Mouse (Mus musculus) regulatory T cell (primary cell): ENCODE results near the gene Olfr45.
"Not testable (repeated sequence)": the region's sequence is repeated elsewhere in the genome, so short reads cannot be mapped to it uniquely, and the experiment has no call there.

Experiments used
- in situ Hi-C: fragments of 300-600 bp; cut with MboI, MseI; formaldehyde crosslinking; loops from one replicate; pipeline ENCODE4 v1.15.1; 2025; ENCODE audit warnings: high pct_unique_total_duplicates

Gene Olfr45

DNA sequence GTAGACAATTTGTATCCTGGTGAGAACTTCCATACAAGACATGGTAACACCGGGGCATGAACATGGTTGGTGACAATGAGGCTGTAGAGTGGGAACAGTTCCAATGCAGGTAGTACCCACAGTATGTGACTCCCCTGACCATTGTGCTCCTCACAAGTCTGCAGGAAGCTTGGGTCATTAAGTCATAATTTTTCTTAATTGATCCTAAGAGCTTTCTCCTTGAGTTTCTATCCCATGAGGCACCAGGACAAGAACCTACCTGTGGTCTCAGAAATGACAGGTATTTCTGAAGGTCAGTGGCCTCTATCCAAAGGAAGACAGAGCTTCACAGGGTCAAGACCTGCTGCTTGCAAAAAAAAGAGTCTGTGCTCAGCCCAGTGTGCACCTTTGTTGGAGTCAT, at the start of gene Olfr45:
Gene Olfr45 (plus strand): TSS at position 301 of the 400 bp plus-strand sequence.
- in situ Hi-C loops: no loop called here

- in situ Hi-C loops: no loop called here
Observed at GRCm38 (mm10) chr7:140646152-140646551, 35.6 kb upstream of the Olfr45 start, which contains the start of gene Olfr53. Gene Olfr53 (plus strand): TSS chr7:140646452.

- in situ Hi-C loops: no loop called here
Observed at GRCm38 (mm10) chr7:140659630-140660029, 22.1 kb upstream of the Olfr45 start, which contains the start of gene Olfr539. Gene Olfr539 (plus strand): TSS chr7:140659930.

GRCm38 (mm10) chr7:140670693-140671092, 11.1 kb upstream of the Olfr45 start:
- in situ Hi-C loops: not testable (repeated sequence)

DNA sequence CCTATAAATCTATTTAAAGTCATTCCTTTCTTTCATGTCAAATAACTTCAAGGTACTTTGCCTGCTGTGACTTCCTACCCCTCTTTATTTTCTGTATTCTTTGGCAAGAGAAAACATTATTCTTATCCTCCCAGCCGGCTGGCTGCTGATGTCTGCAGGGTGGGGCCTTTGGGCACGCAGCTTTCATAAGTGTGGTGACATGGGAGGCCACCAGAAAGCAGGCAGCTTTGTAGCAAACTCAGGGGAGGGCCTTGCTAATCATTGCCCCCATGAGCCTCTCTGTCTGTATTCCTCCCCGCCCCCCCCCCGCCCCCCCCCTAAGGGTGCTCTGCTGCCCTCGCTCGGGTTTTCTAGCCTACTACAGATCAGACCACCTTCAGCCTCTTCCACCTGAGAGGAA, 5.9 kb upstream of the Olfr45 start:
- in situ Hi-C loops: no loop called here

DNA sequence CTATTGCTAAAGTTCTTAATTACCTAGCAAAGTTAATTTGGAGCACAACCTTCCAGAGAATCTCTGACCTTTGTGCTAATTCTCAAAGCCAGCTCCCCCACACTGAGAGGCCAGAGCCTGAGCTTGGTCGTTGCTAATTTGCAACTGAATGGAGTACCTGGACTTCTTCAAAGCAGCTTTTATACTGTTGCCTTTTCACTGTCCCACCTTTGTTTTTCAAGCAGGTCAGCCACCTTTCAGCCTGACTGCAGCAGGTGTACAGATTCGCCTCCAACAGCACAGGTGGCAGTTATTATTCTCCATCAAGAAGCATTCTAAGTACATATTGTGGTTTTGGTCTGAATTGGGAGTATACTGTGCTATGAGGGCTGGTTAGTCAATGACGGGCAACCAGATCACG, 2.2 kb upstream of the Olfr45 start:
- in situ Hi-C loops: not testable (repeated sequence)

GRCm38 (mm10) chr7:140696967-140697366, 15.2 kb downstream of the Olfr45 start, which contains the start of gene Olfr541:
Gene Olfr541 (plus strand): TSS chr7:140697267.
- in situ Hi-C loops: no loop called here

- in situ Hi-C loops: no loop called here
Observed at GRCm38 (mm10) chr7:140706348-140706747, 24.6 kb downstream of the Olfr45 start.

GRCm38 (mm10) chr7:140707536-140708284, 26.0 kb downstream of the Olfr45 start:
- in situ Hi-C loops: no loop called here

GRCm38 (mm10) chr7:140717155-140718055, 35.7 kb downstream of the Olfr45 start:
- in situ Hi-C loops: no loop called here

DNA sequence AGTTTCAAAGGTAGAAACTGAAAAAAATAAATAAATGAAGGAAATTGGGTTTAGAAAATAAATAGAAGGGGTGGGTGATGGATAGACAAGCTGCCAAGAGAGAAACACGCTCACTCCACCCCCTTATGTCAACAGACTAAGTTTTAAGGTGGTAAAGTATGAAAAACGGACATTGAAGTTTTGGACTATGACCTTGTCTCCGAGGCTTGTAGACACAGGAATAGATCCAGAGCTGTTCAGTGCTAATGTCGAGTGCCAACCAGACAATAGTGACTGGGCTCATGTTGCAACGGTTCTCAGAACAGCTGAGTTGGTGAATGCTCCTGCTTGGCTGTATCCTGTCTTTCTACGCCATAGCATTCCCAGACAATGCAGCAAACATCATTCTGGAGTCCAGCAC, 39.3 kb downstream of the Olfr45 start:
- in situ Hi-C loops: no loop called here

- in situ Hi-C loops: no loop called here
Observed at GRCm38 (mm10) chr7:140725558-140725957, 43.8 kb downstream of the Olfr45 start.

DNA sequence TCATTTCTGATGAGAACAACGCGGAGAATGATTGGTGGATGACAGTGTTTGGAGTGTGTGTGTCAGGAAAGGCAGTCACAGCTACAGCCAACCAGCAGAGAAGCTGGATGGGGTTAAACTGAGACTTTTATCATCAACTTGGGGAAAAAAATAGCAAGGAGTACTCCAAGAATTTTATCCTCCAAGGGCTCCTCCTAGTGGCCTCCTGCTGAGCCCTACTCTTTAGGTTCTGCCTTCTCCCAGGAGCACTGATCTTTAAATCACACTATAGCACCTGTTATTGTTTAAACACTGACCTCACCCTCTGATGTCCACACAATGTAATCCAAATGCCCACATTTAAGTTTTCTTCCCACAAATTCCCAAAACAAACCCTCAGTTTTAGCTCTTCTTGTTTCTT, 51.4 kb downstream of the Olfr45 start:
- in situ Hi-C loops: no loop called here
